Mouse (Mus musculus): ENCODE data around the gene Arhgef12.
"Not testable (repeated sequence)": the region's sequence is repeated elsewhere in the genome, so short reads cannot be mapped to it uniquely, and the experiment has no call there.

Gene Arhgef12

GRCm38 (mm10) chr9:43000595-43001250 lies 106.3 kb downstream of the Arhgef12 start:
- no peak for DNase-seq (ENCODE audit: low read depth, low spot score)

GRCm38 (mm10) chr9:43000070-43000469 lies 107.0 kb downstream of the Arhgef12 start:
- peak; percentile 53 for DNase-seq (ENCODE audit: low read depth, low spot score)

GRCm38 (mm10) chr9:42997526-42997925 lies 109.5 kb downstream of the Arhgef12 start:
- DNase-seq (ENCODE audit: low read depth, low spot score): no peak

GRCm38 (mm10) chr9:42995298-42995697 lies 111.7 kb downstream of the Arhgef12 start:
- DNase-seq (ENCODE audit: low read depth, low spot score): no peak

- no peak for DNase-seq (ENCODE audit: low read depth, low spot score)
Observed at GRCm38 (mm10) chr9:42994708-42995107, 112.3 kb downstream of the Arhgef12 start.

GRCm38 (mm10) chr9:42993659-42994058 lies 113.4 kb downstream of the Arhgef12 start:
- DNase-seq (ENCODE audit: low read depth, low spot score): no peak

- no peak for DNase-seq (ENCODE audit: low read depth, low spot score)
Observed at GRCm38 (mm10) chr9:42987988-42988387, 119.1 kb downstream of the Arhgef12 start.

GRCm38 (mm10) chr9:42968894-42969521 lies 138.0 kb downstream of the Arhgef12 start:
- DNase-seq (ENCODE audit: low read depth, low spot score): no peak

GRCm38 (mm10) chr9:42967731-42968130 lies 139.3 kb downstream of the Arhgef12 start:
- no peak for DNase-seq (ENCODE audit: low read depth, low spot score)

GRCm38 (mm10) chr9:42964809-42965208 lies 142.2 kb downstream of the Arhgef12 start:
- not testable (repeated sequence) for DNase-seq (ENCODE audit: low read depth, low spot score)

- DNase-seq (ENCODE audit: low read depth, low spot score): no peak
Observed at GRCm38 (mm10) chr9:42964366-42964765, 142.7 kb downstream of the Arhgef12 start.

GRCm38 (mm10) chr9:42962506-42962905 lies 144.5 kb downstream of the Arhgef12 start:
- DNase-seq (ENCODE audit: low read depth, low spot score): no peak

- DNase-seq (ENCODE audit: low read depth, low spot score): no peak
Observed at GRCm38 (mm10) chr9:42958401-42958800, 148.6 kb downstream of the Arhgef12 start.

GRCm38 (mm10) chr9:42948381-42948780 lies 158.7 kb downstream of the Arhgef12 start:
- no peak for DNase-seq (ENCODE audit: low read depth, low spot score)

GRCm38 (mm10) chr9:42945174-42945573 lies 161.9 kb downstream of the Arhgef12 start:
- DNase-seq (ENCODE audit: low read depth, low spot score): no peak

- peak; percentile 72 for DNase-seq (ENCODE audit: low read depth, low spot score)
Observed at GRCm38 (mm10) chr9:42944536-42945006, 162.5 kb downstream of the Arhgef12 start.

- no peak for DNase-seq (ENCODE audit: low read depth, low spot score)
Observed at GRCm38 (mm10) chr9:42943781-42944535, 163.1 kb downstream of the Arhgef12 start, which contains the start of gene Grik4. Grik4 (minus strand) TSS chr9:42944493.

- DNase-seq (ENCODE audit: low read depth, low spot score): no peak
Observed at GRCm38 (mm10) chr9:42943057-42943529, 163.9 kb downstream of the Arhgef12 start.

- no peak for DNase-seq (ENCODE audit: low read depth, low spot score)
Observed at GRCm38 (mm10) chr9:42942148-42942547, 164.9 kb downstream of the Arhgef12 start.

- no peak for DNase-seq (ENCODE audit: low read depth, low spot score)
Observed at GRCm38 (mm10) chr9:42932146-42932545, 174.9 kb downstream of the Arhgef12 start.

- no peak for DNase-seq (ENCODE audit: low read depth, low spot score)
Observed at GRCm38 (mm10) chr9:42927498-42927897, 179.5 kb downstream of the Arhgef12 start.

- no peak for DNase-seq (ENCODE audit: low read depth, low spot score)
Observed at GRCm38 (mm10) chr9:42926564-42926963, 180.5 kb downstream of the Arhgef12 start.
